Mouse (Mus musculus) ES-Bruce4 (cell line): ENCODE results near the gene Fstl3. TPM values are rescaled to one million over a fixed set of nuclear protein-coding genes. Genes with fewer than 3 reads are reported as not detected.
"Not testable (repeated sequence)": the region's sequence is repeated elsewhere in the genome, so short reads cannot be mapped to it uniquely, and the experiment has no call there.

Experiments
- H3K27ac ChIP-seq: 2 replicates; pipeline ENCODE4 v1.5.1; 2012; ENCODE audit warnings: low read length, inconsistent platforms; ENCODE audit not compliant: insufficient read depth
- H3K27me3 ChIP-seq: 2 replicates; pipeline ENCODE4 v1.6.1; 2012; ENCODE audit warnings: mild to moderate bottlenecking, low read length, inconsistent platforms; ENCODE audit not compliant: control insufficient read depth, poor library complexity, insufficient read depth, severe bottlenecking
- H3K36me3 ChIP-seq: 2 replicates; pipeline ENCODE4 v1.6.1; 2012; ENCODE audit warnings: inconsistent platforms, mild to moderate bottlenecking, low read length, moderate library complexity; ENCODE audit not compliant: control insufficient read depth, poor library complexity, insufficient read depth, severe bottlenecking
- H3K4me1 ChIP-seq: one replicate; pipeline ENCODE4 v1.8.1; 2011; ENCODE audit warnings: low read length; ENCODE audit not compliant: control insufficient read depth, insufficient read depth
- H3K4me3 ChIP-seq: 2 replicates; pipeline ENCODE4 v1.5.1; 2011; ENCODE audit warnings: low read depth, mild to moderate bottlenecking, low read length
- H3K9ac ChIP-seq: 2 replicates; pipeline ENCODE4 v1.6.1; 2012; ENCODE audit warnings: low read depth, mild to moderate bottlenecking, inconsistent platforms; ENCODE audit not compliant: poor library complexity, severe bottlenecking
- H3K9me3 ChIP-seq: replicated peaks from 2 replicates; pipeline ENCODE4 v1.6.1; 2012; ENCODE audit warnings: mild to moderate bottlenecking, low read length, inconsistent platforms; ENCODE audit not compliant: control insufficient read depth, poor library complexity, insufficient read depth, severe bottlenecking
- CTCF ChIP-seq: IDR thresholded peaks from one replicate; pipeline ENCODE4 v1.8.1; 2011; ENCODE audit warnings: low read depth, low read length
- EP300 ChIP-seq: IDR thresholded peaks from 2 replicates; pipeline ENCODE4 v1.6.1; 2011; ENCODE audit warnings: low read depth, low read length; ENCODE audit not compliant: insufficient read depth
- POLR2A ChIP-seq: IDR thresholded peaks from one replicate; pipeline ENCODE4 v1.8.1; 2011; ENCODE audit warnings: low read length; ENCODE audit not compliant: insufficient read depth
- polyA plus RNA-seq: library from polyadenylated mRNA; stranded (reverse); fragments of >200 nt; gene quantifications from 2 replicates; pipeline ENCODE4 v1.2.4, GENCODE M21; 2011; ENCODE audit warnings: low read depth; ENCODE audit not compliant: missing spikeins, insufficient read depth, insufficient read length

Fstl3 gene
- polyA plus RNA-seq, 1 experiment: 7.7 TPM

DNA sequence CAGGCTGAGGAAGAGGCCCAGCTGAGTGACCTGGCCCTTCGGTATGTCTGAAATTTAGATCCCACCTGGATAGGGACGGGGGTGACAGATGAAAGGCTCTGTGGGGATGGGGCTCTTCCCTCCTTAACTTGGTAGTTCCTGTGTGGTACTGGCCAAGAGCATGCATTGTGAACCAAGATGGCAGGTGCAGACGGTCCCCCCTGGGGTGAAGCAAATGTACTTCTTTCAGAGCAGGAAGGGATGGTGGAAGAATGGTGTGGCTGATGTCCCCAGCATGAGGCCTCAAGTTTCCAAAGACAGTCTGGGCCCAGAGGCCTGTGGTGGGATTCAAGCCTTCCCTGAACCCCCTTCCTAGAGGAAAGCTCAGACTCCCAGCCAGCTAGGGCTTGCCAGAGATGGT is 21.2 kb upstream of the Fstl3 start:
- TF ChIP-seq EP300 (no peak), POLR2A (no peak), CTCF (no peak)
- Histone ChIP-seq H3K9ac (no peak overlapping the region), H3K4me3 (no peak overlapping the region), H3K9me3 (no peaks in the 10 kb centered on the region), H3K36me3 (peaks cover 5% of the 10 kb centered on the region; the same call in 1 of the 2 replicates), H3K27ac (no peak overlapping the region), H3K27me3 (no peaks in the 10 kb centered on the region), H3K4me1 (no peaks in the 10 kb centered on the region)

DNA sequence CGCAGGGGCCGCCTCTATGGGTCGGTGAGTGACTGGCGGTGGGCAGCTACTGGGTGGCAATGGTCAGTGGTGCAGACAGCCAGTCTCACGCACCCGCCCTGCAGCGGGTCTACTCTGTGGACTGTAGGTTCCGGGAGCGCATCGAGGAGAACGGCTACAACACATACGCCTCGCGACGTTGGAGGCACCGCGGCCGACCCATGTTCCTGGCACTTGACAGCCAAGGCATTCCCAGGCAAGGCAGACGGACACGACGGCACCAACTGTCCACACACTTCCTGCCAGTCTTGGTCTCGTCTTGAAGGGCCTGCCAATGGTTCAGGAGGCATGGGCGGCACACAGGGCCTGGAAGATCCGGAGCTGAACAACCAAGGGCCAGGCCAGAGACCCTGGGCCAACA is 20.4 kb upstream of the Fstl3 start:
- no peak overlapping the region for H3K9ac ChIP-seq
- no peak overlapping the region for H3K27ac ChIP-seq
- no peaks in the 10 kb centered on the region for H3K9me3 ChIP-seq
- peaks cover 10% of the 10 kb centered on the region for H3K36me3 ChIP-seq
- no peaks in the 10 kb centered on the region for H3K27me3 ChIP-seq
- TF ChIP-seq CTCF (no peak), EP300 (no peak), POLR2A (no peak)
- no peaks in the 10 kb centered on the region for H3K4me1 ChIP-seq
- peak overlapping the region; percentile 22 for H3K4me3 ChIP-seq

- H3K9me3 ChIP-seq, H3K9ac ChIP-seq, H3K27me3 ChIP-seq, H3K4me1 ChIP-seq, H3K27ac ChIP-seq, H3K4me3 ChIP-seq: not testable (repeated sequence)
- peaks cover 13% of the 10 kb centered on the region for H3K36me3 ChIP-seq
These were observed 17.4 kb upstream of the Fstl3 start for GRCm38 (mm10) chr10:79759675-79760074.

- Histone ChIP-seq H3K4me1 (peaks cover 3% of the 10 kb centered on the region), H3K27me3 (no peaks in the 10 kb centered on the region), H3K9ac (no peak overlapping the region), H3K4me3 (no peak overlapping the region), H3K36me3 (peaks cover 13% of the 10 kb centered on the region), H3K9me3 (no peaks in the 10 kb centered on the region), H3K27ac (no peak overlapping the region)
- no peak for TF ChIP-seq POLR2A
- no peak for TF ChIP-seq EP300
- no peak for TF ChIP-seq CTCF
These were observed 16.4 kb upstream of the Fstl3 start for GRCm38 (mm10) chr10:79760603-79761143.

- no peak overlapping the region for H3K9ac ChIP-seq
- no peak overlapping the region for H3K27ac ChIP-seq
- no peak overlapping the region for H3K4me3 ChIP-seq
- peaks cover 13% of the 10 kb centered on the region for H3K36me3 ChIP-seq
- no peaks in the 10 kb centered on the region for H3K9me3 ChIP-seq
- no peaks in the 10 kb centered on the region for H3K27me3 ChIP-seq
- H3K4me1 ChIP-seq: peaks cover 3% of the 10 kb centered on the region
- no peak for TF ChIP-seq EP300
These were observed 14.2 kb upstream of the Fstl3 start for GRCm38 (mm10) chr10:79762875-79763274.

GRCm38 (mm10) chr10:79764234-79764633 is 12.8 kb upstream of the Fstl3 start:
- Histone ChIP-seq H3K27me3 (no peaks in the 10 kb centered on the region), H3K4me3 (no peak overlapping the region), H3K27ac (no peak overlapping the region), H3K4me1 (peaks cover 3% of the 10 kb centered on the region), H3K9ac (no peak overlapping the region), H3K36me3 (peaks cover 13% of the 10 kb centered on the region), H3K9me3 (no peaks in the 10 kb centered on the region)
- TF ChIP-seq CTCF: no peak
- TF ChIP-seq POLR2A: no peak
- TF ChIP-seq EP300: no peak
